Mouse (Mus musculus): ENCODE results near the gene Efhc1.

Efhc1 gene

GRCm38 (mm10) chr1:20943016-20943415 lies 8.4 kb upstream of the Efhc1 start:
- DNase-seq (ENCODE audit: low read depth, low spot score), result no peak

GRCm38 (mm10) chr1:20951799-20952198 lies 373 bp downstream of the Efhc1 start:
- no peak for DNase-seq (ENCODE audit: low read depth, low spot score)

- no peak for DNase-seq (ENCODE audit: low read depth, low spot score)
These were observed 3.5 kb downstream of the Efhc1 start for GRCm38 (mm10) chr1:20954876-20955275.

DNA sequence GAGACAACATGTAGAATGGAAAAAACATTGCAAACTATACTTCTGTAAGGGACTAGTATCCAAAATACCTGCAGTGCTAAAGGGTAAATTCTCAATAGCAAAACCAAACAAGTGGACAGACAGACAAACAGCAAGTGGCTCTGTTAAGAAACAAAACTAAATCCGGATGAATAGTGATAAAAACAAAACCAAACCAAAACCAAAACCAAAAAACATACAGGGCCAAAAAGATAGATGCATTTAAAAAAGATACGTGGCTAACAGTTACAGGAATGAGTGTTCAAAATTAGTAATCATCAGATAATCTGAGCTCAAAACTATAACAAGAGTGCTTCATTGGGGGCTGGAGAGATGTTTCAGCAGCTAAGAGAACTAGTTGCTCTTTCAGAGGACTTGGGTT lies 18.2 kb downstream of the Efhc1 start:
- no peak for DNase-seq (ENCODE audit: low read depth, low spot score)

- DNase-seq (ENCODE audit: low read depth, low spot score), result no peak
These were observed 22.0 kb downstream of the Efhc1 start for GRCm38 (mm10) chr1:20973389-20973788.

- no peak for DNase-seq (ENCODE audit: low read depth, low spot score)
These were observed 23.1 kb downstream of the Efhc1 start for GRCm38 (mm10) chr1:20974341-20975135.

DNA sequence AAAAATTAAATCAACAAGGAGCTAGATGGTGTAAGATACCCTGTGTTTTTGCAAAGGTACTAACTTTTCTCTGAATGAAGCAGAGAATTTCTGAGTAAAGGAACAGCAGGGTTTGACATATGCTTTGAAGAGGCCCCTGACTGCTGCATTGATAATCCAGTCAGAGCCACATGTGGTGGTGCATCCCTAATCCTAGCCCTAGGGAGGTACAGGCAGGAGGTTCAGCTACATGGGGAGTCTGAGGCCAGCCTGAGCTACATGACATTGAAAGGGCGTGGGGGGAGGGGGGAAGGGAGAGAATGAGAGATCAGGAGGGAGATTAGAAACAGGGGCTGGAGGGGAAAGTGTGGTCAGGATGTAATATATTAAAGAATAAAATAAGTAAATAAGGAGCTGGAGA lies 29.1 kb downstream of the Efhc1 start:
- DNase-seq (ENCODE audit: low read depth, low spot score), result no peak

DNA sequence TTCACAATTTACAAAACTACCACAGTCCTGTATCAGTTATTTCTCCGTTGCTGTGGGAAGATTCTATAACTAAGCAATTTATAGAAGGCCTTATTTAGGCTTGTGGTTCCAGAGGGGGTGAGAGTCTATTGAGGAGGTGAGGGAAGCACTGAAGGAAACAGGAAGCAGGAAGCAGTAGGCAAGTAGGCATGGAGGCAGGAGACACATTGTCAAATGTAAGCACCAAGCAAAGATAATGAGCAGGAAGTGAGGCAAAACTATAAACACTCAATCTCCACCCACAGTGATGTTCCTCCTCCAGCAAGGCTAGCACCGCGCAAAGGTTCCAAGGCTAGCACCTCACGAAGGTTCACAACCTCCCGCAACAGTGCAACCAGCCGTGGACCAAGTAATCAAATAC lies 30.3 kb downstream of the Efhc1 start:
- no peak for DNase-seq (ENCODE audit: low read depth, low spot score)

GRCm38 (mm10) chr1:20984103-20984502 lies 32.7 kb downstream of the Efhc1 start:
- DNase-seq (ENCODE audit: low read depth, low spot score), result no peak

GRCm38 (mm10) chr1:20984582-20984981 lies 33.2 kb downstream of the Efhc1 start:
- no peak for DNase-seq (ENCODE audit: low read depth, low spot score)

DNA sequence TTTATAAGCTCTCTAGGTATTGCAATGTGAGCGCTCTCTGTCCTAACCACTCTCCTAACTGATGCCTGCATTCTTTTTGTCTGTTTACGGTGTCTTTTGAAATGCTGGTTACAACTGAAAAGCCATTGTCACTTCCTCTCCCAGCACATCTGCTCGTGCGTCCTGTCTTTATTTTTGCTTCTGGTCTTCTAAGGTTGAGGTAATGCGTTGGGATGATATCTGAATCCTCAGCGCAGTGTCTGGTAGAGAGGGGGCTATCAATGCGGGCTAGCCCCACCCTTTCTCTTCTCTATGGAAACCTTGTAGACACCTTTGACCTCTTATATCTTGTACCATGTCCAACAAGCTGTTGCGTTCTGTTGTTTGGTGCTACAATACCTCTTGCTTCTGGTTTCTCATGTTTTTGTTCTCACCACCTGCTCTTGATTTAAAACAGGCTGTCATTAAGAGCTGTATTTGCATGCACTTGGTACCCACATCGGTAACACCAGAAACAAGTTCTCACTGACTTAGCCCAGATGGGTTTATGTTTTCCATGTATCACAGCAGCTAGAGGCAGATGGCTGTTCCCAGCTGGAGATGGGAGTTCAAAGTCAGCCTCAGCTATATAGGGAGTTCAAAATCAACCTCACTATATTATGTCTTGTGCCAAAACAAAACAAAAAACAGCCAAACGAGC lies 35.1 kb downstream of the Efhc1 start:
- no peak for DNase-seq (ENCODE audit: low read depth, low spot score)

DNA sequence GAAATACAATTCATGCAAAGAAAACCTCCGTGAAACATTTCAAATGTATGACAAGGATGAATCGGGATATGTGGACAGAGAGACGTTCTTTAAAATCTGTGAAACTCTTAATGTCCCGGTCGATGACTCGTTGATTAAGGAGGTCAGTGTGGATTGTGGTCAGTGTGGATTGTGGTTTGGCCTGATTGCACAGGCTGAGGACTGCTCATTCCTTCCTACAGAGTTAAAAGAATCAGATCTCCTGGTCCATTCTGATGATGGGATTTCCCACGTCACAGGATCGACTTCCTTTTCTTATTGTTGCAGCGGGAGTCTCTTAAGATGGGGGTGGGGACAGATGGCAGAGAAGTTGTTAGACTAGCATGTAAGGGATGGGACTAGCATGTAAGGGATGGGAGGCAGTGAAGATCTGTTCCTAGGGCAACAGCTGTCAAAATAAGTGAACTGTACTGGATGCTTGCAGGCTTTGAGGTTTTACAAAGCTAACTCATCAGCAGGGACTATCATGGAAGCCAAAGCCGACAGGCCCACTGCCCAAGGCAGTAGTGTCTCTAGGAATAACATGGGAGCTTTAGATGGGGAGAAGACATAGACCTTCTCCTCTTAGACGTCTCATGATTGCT lies 38.1 kb downstream of the Efhc1 start:
- no peak for DNase-seq (ENCODE audit: low read depth, low spot score)

- DNase-seq (ENCODE audit: low read depth, low spot score), result no peak
These were observed 42.3 kb downstream of the Efhc1 start for GRCm38 (mm10) chr1:20993690-20994089.

DNA sequence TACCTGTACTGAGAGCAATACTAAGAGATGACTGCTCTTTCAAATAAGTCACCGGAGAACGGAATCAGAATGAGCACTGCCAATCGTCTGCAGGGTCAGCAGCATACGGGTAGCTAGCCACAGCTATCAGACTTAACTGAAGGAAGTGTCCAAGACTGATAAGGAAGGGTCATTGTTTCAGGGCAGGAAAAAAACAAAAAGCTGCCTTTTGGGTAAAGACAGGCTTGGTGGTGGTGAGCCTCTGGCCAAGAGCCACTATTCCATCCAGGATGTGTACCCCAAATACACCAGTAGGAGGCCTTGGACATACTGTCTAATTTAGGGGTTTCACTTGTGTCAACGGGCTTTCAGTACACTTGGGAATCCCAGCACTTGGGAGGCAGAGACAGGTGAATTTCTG lies 42.9 kb downstream of the Efhc1 start:
- no peak for DNase-seq (ENCODE audit: low read depth, low spot score)

DNA sequence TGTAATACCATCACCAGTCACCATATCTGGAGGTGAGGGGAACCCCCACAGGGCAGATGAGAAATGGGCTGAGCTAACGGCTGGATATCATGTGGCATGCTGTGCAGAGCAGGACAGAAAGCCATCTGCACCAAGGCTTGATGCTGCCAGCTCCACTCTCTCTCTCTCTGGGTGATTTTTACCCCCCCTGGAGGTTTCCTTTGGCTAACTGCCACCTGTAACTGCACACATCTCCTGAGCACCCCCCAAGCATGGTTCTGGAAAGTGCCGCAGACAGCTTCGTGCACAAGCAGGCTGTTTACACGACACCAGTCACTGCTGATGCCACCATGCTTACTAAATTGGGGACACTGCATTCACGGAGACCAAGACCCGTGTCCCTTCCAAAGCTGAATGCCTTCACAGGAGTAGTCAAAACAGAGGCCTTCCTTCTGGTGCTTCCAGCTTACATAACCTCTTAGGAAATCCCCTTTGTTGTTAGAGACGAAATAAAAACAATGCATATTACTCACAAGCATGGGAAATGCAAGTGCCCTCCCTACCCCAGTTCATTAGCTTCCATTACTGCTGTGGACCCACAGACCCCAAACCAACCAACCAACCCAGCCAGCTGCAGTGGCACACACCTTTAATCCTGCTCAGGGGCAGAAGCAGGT lies 44.0 kb downstream of the Efhc1 start:
- DNase-seq (ENCODE audit: low read depth, low spot score), result no peak

DNA sequence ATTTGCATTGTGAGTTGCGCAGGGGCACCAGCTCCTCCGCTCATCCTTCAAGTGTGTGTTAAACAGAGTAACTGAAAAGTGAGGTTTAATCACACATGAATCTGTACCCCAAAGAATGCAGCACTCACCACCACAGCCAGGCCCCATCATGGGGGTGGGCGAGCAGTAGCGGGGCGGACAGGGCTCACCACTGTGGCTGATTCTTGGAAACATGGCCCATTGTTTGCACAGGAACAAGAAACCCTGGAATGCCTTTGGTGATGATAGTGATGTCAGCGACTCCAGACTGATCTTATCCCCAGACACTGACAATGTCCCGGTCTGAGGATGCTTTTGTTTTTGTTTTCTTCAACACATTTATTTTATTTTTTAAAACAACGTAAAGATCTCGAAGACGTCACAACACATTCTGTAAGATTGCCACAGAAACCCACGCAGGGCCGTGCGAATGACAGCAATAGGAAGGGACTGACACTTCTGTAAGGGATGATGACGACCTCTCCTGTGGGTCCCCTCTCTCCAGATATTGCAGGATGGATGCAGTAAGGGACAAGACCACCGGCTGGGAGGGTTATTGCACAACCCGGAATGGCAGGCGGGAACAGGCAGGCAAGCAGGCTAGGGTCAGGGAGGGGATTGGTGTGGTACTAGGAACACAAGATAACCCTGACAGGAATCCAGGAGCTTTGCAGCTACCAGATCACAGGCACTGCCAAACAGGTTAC lies 45.3 kb downstream of the Efhc1 start:
- DNase-seq (ENCODE audit: low read depth, low spot score), result no peak

- DNase-seq (ENCODE audit: low read depth, low spot score), result no peak
These were observed 45.9 kb downstream of the Efhc1 start for GRCm38 (mm10) chr1:20997328-20997689.

DNA sequence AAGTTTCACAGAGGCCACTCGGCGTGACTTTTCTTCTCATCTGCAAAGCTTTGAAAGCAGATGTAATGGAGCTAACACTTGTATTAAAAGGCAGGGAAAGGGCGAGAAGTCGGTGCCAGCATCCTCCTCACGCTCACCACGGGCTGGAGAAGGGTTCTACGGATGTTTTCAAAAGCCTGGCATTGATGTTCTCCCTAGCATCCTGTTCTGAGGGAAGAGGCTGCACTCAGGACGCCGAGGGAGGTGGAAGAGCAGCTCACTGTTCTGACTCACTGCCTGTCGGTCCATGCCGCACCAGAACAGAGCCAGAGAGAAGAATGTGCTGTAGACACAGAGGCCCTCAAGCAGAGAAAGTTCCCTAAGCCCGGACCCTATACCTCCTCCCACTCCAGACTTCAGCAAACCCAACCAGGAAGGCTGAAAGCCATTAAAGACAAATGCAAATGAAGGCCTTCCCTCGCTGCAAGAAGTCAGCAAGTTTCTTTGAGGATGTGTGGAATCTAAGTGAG lies 46.5 kb downstream of the Efhc1 start:
- DNase-seq (ENCODE audit: low read depth, low spot score), result no peak

GRCm38 (mm10) chr1:21002246-21003142 lies 51.1 kb downstream of the Efhc1 start:
- DNase-seq (ENCODE audit: low read depth, low spot score), result no peak

DNA sequence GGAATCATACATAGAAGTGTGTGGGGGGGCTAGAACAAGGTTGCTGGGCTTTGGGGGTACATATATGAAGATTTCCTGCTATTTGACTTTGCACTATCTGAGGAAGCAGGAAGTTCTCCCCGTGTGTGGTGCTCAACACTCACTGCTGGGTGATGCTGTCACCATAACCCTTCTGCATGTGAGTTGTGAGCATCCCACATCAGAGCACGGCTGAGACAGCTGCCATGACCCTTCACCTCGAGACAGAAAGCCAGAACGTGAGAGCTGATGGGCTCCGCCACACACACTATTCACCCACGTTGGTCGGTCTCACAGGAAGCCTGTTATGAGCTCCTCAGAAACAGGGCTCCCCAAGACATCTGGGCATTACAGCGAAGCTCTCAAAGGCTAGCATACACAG lies 53.2 kb downstream of the Efhc1 start:
- DNase-seq (ENCODE audit: low read depth, low spot score), result no peak

All from retina, adult 2 months (tissue).